Mouse (Mus musculus) lung, adult 2 months (tissue): ENCODE measurements around the gene Scgb1c1.

Source experiments
- CTCF ChIP-seq: fragments of 200-500 bp; IDR thresholded peaks from 2 replicates; pipeline ENCODE4 v1.5.1; 2011; ENCODE audit warnings: mild to moderate bottlenecking, low read length, control low read depth; ENCODE audit not compliant: insufficient read depth
- POLR2A ChIP-seq: fragments of 200-500 bp; IDR thresholded peaks from 2 replicates; pipeline ENCODE4 v1.6.1; 2011; ENCODE audit warnings: low read depth, mild to moderate bottlenecking, control low read depth, low read length, borderline replicate concordance; ENCODE audit errors: extremely low read depth

GRCm38 (mm10) chr7:140839556-140839955, 5.8 kb upstream of the Scgb1c1 start:
- TF ChIP-seq POLR2A = no peak
- no peak for TF ChIP-seq CTCF
